Mouse (Mus musculus): ENCODE results near the gene Usp30. TPM values are rescaled to one million over a fixed set of nuclear protein-coding genes. Genes with fewer than 3 reads are reported as not detected.

Usp30 gene
- polyA plus RNA-seq, 1 experiment from 2014 or later, result 5.5 TPM

- Histone ChIP-seq H3K4me1 (replicated peaks; ENCODE audit: control insufficient read depth, insufficient read depth, low read length) (0 out of 2 replicates have a peak, but pooled peaks cover 3% of the 10 kb centered on the region), H3K4me3 (ENCODE audit: low read depth, low read length) (peak overlapping the region; percentile 65), H3K36me3 (ENCODE audit: control insufficient read depth, insufficient read depth) (no peaks in the 10 kb centered on the region), H3K9ac (ENCODE audit: low read depth, low read length) (peak overlapping the region; percentile 59), H3K27me3 (replicated peaks; ENCODE audit: control insufficient read depth, insufficient read depth, low read length) (no peaks in the 10 kb centered on the region), H3K9me3 (ENCODE audit: control insufficient read depth) (no peaks in the 10 kb centered on the region), H3K4me2 (replicated peaks; ENCODE audit: low read depth) (peak overlapping the region; percentile 100), H3K27ac (ENCODE audit: low read depth, low read length) (peak overlapping the region; percentile 66)
- peak; percentile 96 for ATAC-seq
- under 1% methylated on average over 86 of the region's 87 CpGs for WGBS
- TF ChIP-seq CTCF (IDR thresholded peaks at IDR 0.05; ENCODE audit: low read depth), result no peak
Observed at GRCm38 (mm10) chr5:114130698-114131520, 65.6 kb downstream of the Usp30 start.

- Histone ChIP-seq H3K27ac (ENCODE audit: low read depth, low read length) (peak overlapping the region; percentile 66), H3K4me2 (replicated peaks; ENCODE audit: low read depth) (peak overlapping the region; percentile 100), H3K9ac (ENCODE audit: low read depth, low read length) (peak overlapping the region; percentile 59), H3K9me3 (ENCODE audit: control insufficient read depth) (no peaks in the 10 kb centered on the region), H3K36me3 (ENCODE audit: control insufficient read depth, insufficient read depth) (peaks cover 3% of the 10 kb centered on the region; the same call in 1 of the 2 replicates), H3K27me3 (replicated peaks; ENCODE audit: control insufficient read depth, insufficient read depth, low read length) (no peaks in the 10 kb centered on the region), H3K4me3 (ENCODE audit: low read depth, low read length) (peak overlapping the region; percentile 65), H3K4me1 (replicated peaks; ENCODE audit: control insufficient read depth, insufficient read depth, low read length) (0 out of 2 replicates have a peak, but pooled peaks cover 3% of the 10 kb centered on the region)
- no peak for TF ChIP-seq CTCF (IDR thresholded peaks at IDR 0.05; ENCODE audit: low read depth)
- WGBS, result under 1% methylated on average over 15 of the region's 15 CpGs
- no peak; the same call in 1 of the 2 replicates for ATAC-seq
Observed at GRCm38 (mm10) chr5:114131521-114131840, 66.2 kb downstream of the Usp30 start.

DNA sequence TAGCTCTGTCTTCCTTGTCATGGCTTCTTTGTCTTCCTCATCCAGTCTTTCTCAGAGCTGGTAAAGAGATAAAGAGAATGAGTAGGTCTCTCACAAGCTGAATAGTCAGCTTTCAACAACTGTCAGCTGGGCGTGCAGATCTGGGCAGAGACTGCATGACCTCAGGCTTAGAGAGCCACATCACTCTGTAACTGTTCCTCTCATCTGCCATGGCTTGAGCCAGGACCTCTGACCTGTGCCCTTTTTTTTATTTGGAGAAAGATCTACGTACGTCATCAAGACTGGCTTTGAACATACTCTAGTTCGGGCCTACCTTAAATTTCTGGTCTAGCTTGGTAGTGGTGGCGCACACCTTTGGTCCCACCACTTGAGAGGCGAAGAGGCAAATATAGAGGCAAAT, 67.6 kb downstream of the Usp30 start:
- H3K4me1 ChIP-seq (replicated peaks; ENCODE audit: control insufficient read depth, insufficient read depth, low read length), result 0 out of 2 replicates have a peak, but pooled peaks cover 3% of the 10 kb centered on the region
- 95% methylated on average over 6 of the region's 6 CpGs for WGBS
- no peaks in the 10 kb centered on the region for H3K9me3 ChIP-seq (ENCODE audit: control insufficient read depth)
- no peak overlapping the region for H3K4me3 ChIP-seq (ENCODE audit: low read depth, low read length)
- H3K36me3 ChIP-seq (ENCODE audit: control insufficient read depth, insufficient read depth), result peaks cover 9% of the 10 kb centered on the region; the same call in 1 of the 2 replicates
- no peak overlapping the region for H3K27ac ChIP-seq (ENCODE audit: low read depth, low read length)
- no peak for ATAC-seq
- H3K4me2 ChIP-seq (replicated peaks; ENCODE audit: low read depth), result no peak overlapping the region
- no peak overlapping the region for H3K9ac ChIP-seq (ENCODE audit: low read depth, low read length)
- H3K27me3 ChIP-seq (replicated peaks; ENCODE audit: control insufficient read depth, insufficient read depth, low read length), result no peaks in the 10 kb centered on the region
- TF ChIP-seq CTCF (IDR thresholded peaks at IDR 0.05; ENCODE audit: low read depth), result no peak

GRCm38 (mm10) chr5:114134091-114134534, 68.9 kb downstream of the Usp30 start:
- 0 out of 2 replicates have a peak, but pooled peaks cover 3% of the 10 kb centered on the region for H3K4me1 ChIP-seq (replicated peaks; ENCODE audit: control insufficient read depth, insufficient read depth, low read length)
- 37% methylated on average over 6 of the region's 6 CpGs for WGBS
- peaks cover 9% of the 10 kb centered on the region; the same call in 1 of the 2 replicates for H3K36me3 ChIP-seq (ENCODE audit: control insufficient read depth, insufficient read depth)
- peak; percentile 82 for TF ChIP-seq CTCF (IDR thresholded peaks at IDR 0.05; ENCODE audit: low read depth)
- no peak overlapping the region for H3K9ac ChIP-seq (ENCODE audit: low read depth, low read length)
- no peak overlapping the region for H3K27ac ChIP-seq (ENCODE audit: low read depth, low read length)
- ATAC-seq, result no peak
- H3K9me3 ChIP-seq (ENCODE audit: control insufficient read depth), result no peaks in the 10 kb centered on the region
- no peak overlapping the region for H3K4me3 ChIP-seq (ENCODE audit: low read depth, low read length)
- H3K4me2 ChIP-seq (replicated peaks; ENCODE audit: low read depth), result no peak overlapping the region
- H3K27me3 ChIP-seq (replicated peaks; ENCODE audit: control insufficient read depth, insufficient read depth, low read length), result no peaks in the 10 kb centered on the region

- Histone ChIP-seq H3K27me3 (replicated peaks; ENCODE audit: control insufficient read depth, insufficient read depth, low read length) (no peaks in the 10 kb centered on the region), H3K4me3 (ENCODE audit: low read depth, low read length) (no peak overlapping the region), H3K36me3 (ENCODE audit: control insufficient read depth, insufficient read depth) (peaks cover 9% of the 10 kb centered on the region; the same call in 1 of the 2 replicates), H3K4me2 (replicated peaks; ENCODE audit: low read depth) (no peak overlapping the region), H3K9me3 (ENCODE audit: control insufficient read depth) (no peaks in the 10 kb centered on the region), H3K4me1 (replicated peaks; ENCODE audit: control insufficient read depth, insufficient read depth, low read length) (no peaks in the 10 kb centered on the region), H3K27ac (ENCODE audit: low read depth, low read length) (no peak overlapping the region), H3K9ac (ENCODE audit: low read depth, low read length) (no peak overlapping the region)
- TF ChIP-seq CTCF (IDR thresholded peaks at IDR 0.05; ENCODE audit: low read depth), result no peak
- ATAC-seq, result no peak
- WGBS, result 86% methylated on average over 10 of the region's 10 CpGs
Observed at GRCm38 (mm10) chr5:114135516-114135915, 70.3 kb downstream of the Usp30 start.

DNA sequence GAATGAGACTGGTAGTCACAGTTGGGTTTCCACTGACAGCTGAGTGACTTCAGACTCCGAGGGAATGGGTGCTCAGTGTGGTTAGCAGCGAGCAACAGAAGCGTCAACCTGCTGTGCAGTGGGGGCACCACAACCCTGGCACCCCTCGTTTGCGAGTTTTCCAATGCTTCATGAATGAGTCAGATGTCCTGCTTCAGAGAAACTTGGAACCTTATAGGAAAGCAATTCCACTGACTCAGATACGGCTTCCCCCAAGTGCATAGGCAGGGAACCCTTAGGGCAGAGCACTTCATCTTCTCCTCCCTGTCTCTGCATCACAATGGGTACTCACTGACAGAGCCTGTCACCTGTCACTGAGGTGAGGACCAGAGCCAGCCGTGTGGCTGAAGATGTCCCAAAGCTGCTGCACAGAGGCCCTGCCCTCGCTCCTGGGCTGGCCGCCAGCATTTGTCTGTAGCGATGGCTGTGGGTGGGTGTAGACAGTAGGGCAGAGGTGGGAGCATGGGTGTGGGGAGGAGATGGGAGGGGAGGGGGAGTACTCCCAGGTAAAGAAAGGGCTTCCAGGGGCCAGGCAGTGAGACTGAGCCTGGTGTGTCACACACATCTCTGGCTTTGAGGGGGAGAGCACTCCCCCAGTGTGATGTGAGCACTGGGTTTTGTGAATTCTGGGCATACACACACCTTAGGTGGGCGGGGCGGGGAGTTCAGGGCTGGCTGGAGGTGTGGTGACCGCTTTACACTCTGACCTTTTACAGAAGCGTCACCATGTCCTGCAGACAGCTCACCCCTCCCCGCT, 72.4 kb downstream of the Usp30 start:
- no peaks in the 10 kb centered on the region for H3K9me3 ChIP-seq (ENCODE audit: control insufficient read depth)

More for the DNA sequence above, 72.4 kb downstream of the Usp30 start:
- H3K9ac ChIP-seq (ENCODE audit: low read depth, low read length), result no peak overlapping the region
- peak overlapping the region; percentile 55; the same call in 1 of the 2 replicates for H3K4me2 ChIP-seq (replicated peaks; ENCODE audit: low read depth)
- no peaks in the 10 kb centered on the region for H3K27me3 ChIP-seq (replicated peaks; ENCODE audit: control insufficient read depth, insufficient read depth, low read length)
- peaks cover 9% of the 10 kb centered on the region; the same call in 1 of the 2 replicates for H3K36me3 ChIP-seq (ENCODE audit: control insufficient read depth, insufficient read depth)
- 65% methylated on average over 15 of the region's 15 CpGs for WGBS
- peak overlapping the region; percentile 29 for H3K27ac ChIP-seq (ENCODE audit: low read depth, low read length)
- TF ChIP-seq CTCF (IDR thresholded peaks at IDR 0.05; ENCODE audit: low read depth), result no peak
- H3K4me1 ChIP-seq (replicated peaks; ENCODE audit: control insufficient read depth, insufficient read depth, low read length), result no peaks in the 10 kb centered on the region
- H3K4me3 ChIP-seq (ENCODE audit: low read depth, low read length), result no peak overlapping the region
- no peak; the same call in 1 of the 2 replicates for ATAC-seq

All from intestine, postnatal 0 days (tissue).